Mouse (Mus musculus) liver, postnatal 0 days (tissue): ENCODE measurements around the gene Cnksr3. TPM values are rescaled to one million over a fixed set of nuclear protein-coding genes. Genes with fewer than 3 reads are reported as not detected.
A peak's percentile ranks its signal among the peaks of the same experiment; 100 is the strongest.

Source experiments
- ATAC-seq: fragments of 200-750 bp; cut with Nextera tagmentation; 2 replicates; pipeline ENCODE4 v1.8.0; 2017; ENCODE audit warnings: mild to moderate bottlenecking, moderate library complexity
- DNase-seq: peaks from one replicate; pipeline ENCODE4 v3.0.0-alpha.2; 2016
- H3K27ac ChIP-seq: fragments of 300-500 bp; sonication (generic); 2 replicates; pipeline ENCODE4 v1.5.1; 2014; ENCODE audit warnings: antibody characterized with exemption, moderate library complexity, mild to moderate bottlenecking, low read depth
- H3K27me3 ChIP-seq: fragments of 300-500 bp; sonication (generic); 2 replicates; pipeline ENCODE4 v1.6.1; 2014; ENCODE audit warnings: low read length, control low read depth, mixed read lengths; ENCODE audit not compliant: insufficient read depth
- H3K36me3 ChIP-seq: fragments of 300-500 bp; sonication (generic); replicated peaks from 2 replicates; pipeline ENCODE4 v1.6.1; 2014; ENCODE audit warnings: mild to moderate bottlenecking, control low read depth, low read length, moderate library complexity, mixed read lengths; ENCODE audit not compliant: insufficient read depth
- H3K4me1 ChIP-seq: fragments of 300-500 bp; sonication (generic); 2 replicates; pipeline ENCODE4 v1.6.1; 2014; ENCODE audit warnings: antibody characterized with exemption, mild to moderate bottlenecking, control low read depth; ENCODE audit not compliant: insufficient read depth
- H3K4me2 ChIP-seq: fragments of 300-500 bp; sonication (generic); 2 replicates; pipeline ENCODE4 v1.6.1; 2014; ENCODE audit warnings: low read depth, mild to moderate bottlenecking, low read length, moderate library complexity, mixed read lengths
- H3K4me3 ChIP-seq: fragments of 300-500 bp; sonication (generic); 2 replicates; pipeline ENCODE4 v1.5.1; 2014; ENCODE audit warnings: low read depth, low read length
- H3K9ac ChIP-seq: fragments of 300-500 bp; sonication (generic); replicated peaks from 2 replicates; pipeline ENCODE4 v1.6.1; 2014; ENCODE audit warnings: mild to moderate bottlenecking, moderate library complexity
- H3K9me3 ChIP-seq: fragments of 300-500 bp; sonication (generic); 2 replicates; pipeline ENCODE4 v1.6.1; 2016; ENCODE audit warnings: mild to moderate bottlenecking, control low read depth, low read length, mixed read lengths
- CTCF ChIP-seq: sonication (generic); IDR thresholded peaks from 2 replicates; pipeline ENCODE4 v1.5.1; 2016; ENCODE audit warnings: antibody characterized with exemption, low read depth
- EP300 ChIP-seq: IDR thresholded peaks from 2 replicates; pipeline ENCODE4 v1.6.1; 2016; ENCODE audit warnings: antibody characterized with exemption, low read depth, mild to moderate bottlenecking
- WGBS: fragments of 180-500 bp; shearing (Covaris S2); extraction: QIAGEN DNeasy Blood & Tissue Kit; methylation state at CpG from one replicate; pipeline ENCODE4 v1.1.7; 2014; ENCODE audit not compliant: insufficient replicate concordance; 5-methylcytosine and 5-hydroxymethylcytosine counted together
- polyA plus RNA-seq: library from polyadenylated mRNA; unstranded; fragments of >200 nt; fragmentation: Nextera tagmentation; extraction: Ambion mirVana; gene quantifications from 2 replicates; pipeline ENCODE4 v1.2.1, GENCODE M21; 2015

Cnksr3 gene
- polyA plus RNA-seq, 1 experiment from 2014 or later = 3.8 TPM

DNA sequence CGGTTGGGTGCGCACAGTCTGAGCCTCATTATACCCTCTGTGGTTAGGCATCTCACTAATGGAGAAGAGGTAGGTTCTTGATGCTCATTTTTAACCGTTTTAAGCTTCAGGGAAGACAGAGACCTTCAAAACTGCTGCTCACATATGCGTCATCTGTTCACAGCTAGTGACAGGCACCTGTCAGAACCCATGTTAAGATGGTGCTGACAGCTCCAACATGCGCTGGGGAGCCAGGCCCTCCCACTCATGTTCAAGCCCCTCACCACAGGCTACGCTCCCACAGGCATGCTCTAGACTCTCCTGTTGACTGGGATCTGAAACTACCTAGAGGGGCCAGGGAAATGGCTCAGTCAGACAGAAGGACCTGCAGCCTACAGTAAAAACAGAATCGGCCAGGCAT is 11.4 kb downstream of the Cnksr3 start:
- no peaks in the 10 kb centered on the region for H3K9me3 ChIP-seq
- no peak for DNase-seq
- no peak for TF ChIP-seq CTCF
- TF ChIP-seq EP300 = no peak
- 86% methylated on average over 7 of the region's 7 CpGs for WGBS
- no peaks in the 10 kb centered on the region for H3K27me3 ChIP-seq
- no peak overlapping the region for H3K4me2 ChIP-seq
- H3K27ac ChIP-seq = no peak overlapping the region
- no peak overlapping the region for H3K4me3 ChIP-seq
- H3K36me3 ChIP-seq = no peaks in the 10 kb centered on the region; the same call in 1 of the 2 replicates
- ATAC-seq = no peak
- no peak overlapping the region for H3K9ac ChIP-seq
- H3K4me1 ChIP-seq = peaks cover 11% of the 10 kb centered on the region

DNA sequence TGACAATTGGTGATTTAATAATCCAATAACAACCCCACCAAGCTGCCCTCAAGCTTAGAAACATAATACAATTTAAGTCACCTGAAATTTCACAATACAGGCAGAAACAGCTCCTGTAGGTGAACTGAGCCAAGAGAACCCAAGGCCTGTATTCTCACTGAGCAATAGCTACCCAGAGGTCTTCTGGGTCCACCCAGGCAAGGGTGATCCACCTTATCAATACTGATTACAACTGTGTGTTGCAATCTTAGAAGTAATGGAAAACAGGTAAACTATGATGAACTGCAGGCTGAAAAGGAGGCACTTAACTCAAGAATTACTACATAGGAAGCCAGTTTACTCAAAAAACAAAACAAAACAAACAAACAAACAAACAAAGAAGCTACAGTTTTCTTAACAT is 13.8 kb downstream of the Cnksr3 start:
- Histone ChIP-seq H3K9me3 (no peaks in the 10 kb centered on the region), H3K4me1 (peaks cover 11% of the 10 kb centered on the region), H3K4me3 (no peak overlapping the region), H3K9ac (no peak overlapping the region), H3K27ac (peak overlapping the region; percentile 11; the same call in 1 of the 2 replicates), H3K4me2 (no peak overlapping the region), H3K36me3 (no peaks in the 10 kb centered on the region), H3K27me3 (no peaks in the 10 kb centered on the region)
- no peak for DNase-seq
- peak; percentile 87 for ATAC-seq
- no peak for TF ChIP-seq CTCF
- peak; percentile 28; the same call in 1 of the 2 replicates for TF ChIP-seq EP300

DNA sequence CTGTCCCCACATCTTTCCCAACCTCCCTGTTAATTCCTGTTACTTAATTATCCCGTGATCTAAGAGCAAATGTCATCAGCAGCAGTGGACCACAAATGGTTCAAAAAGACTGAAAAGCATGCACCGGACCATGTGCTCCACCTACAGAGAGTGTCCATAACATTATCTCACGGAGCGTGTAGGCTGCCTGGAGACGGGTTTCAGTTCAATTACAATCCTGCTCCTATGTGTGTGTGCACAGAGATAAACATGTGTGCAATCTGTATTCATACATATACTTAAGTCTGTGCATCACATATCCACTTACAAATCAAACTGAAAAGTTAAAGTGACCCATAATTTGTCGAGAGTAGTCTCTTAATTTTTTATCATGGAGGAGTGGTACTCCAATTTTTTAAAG is 14.3 kb downstream of the Cnksr3 start:
- Histone ChIP-seq H3K27me3 (no peaks in the 10 kb centered on the region), H3K27ac (peak overlapping the region; percentile 11; the same call in 1 of the 2 replicates), H3K4me1 (peaks cover 11% of the 10 kb centered on the region), H3K36me3 (no peaks in the 10 kb centered on the region), H3K4me3 (no peak overlapping the region), H3K9ac (no peak overlapping the region), H3K9me3 (no peaks in the 10 kb centered on the region), H3K4me2 (no peak overlapping the region)
- 65% methylated on average over 6 of the region's 6 CpGs for WGBS
- peak; percentile 18; the same call in 1 of the 2 replicates for ATAC-seq
- TF ChIP-seq EP300 (no peak), CTCF (no peak)
- no peak for DNase-seq

DNA sequence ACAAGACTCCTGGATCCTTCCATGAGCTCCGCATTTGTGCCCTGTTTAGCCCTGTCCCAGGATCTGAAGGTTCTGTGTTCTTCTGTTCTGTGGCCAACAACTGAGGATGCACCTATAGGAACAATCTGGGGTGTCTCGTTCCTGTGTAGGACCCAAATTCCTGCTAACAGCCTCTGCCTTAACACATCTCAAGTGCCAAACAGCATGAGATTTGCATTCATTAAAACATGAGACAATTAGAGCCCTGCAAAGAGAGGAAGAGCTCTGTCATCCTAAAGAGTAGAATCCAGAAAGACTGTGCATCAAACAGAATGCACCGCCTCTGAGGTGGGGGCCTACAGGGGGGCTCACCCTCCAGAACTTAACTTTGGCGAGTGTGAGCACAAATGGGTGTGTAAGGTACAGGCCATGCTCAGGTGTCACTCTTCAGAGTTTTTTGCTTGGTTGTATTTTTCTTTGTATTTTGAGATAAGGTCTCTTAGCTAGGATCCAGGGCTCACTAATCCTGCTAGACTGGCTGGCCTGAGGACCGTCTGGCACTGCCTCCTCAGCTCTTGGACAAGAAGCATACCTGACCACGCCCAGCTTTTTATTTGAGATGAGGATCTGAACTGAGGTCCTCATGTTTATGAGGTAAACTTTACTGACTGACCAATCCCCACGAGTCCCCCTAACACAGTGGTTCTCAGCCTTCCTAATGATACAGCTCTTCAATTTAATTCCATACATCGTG is 15.2 kb downstream of the Cnksr3 start:
- Histone ChIP-seq H3K4me1 (peaks cover 16% of the 10 kb centered on the region), H3K27ac (no peak overlapping the region), H3K4me2 (no peak overlapping the region), H3K27me3 (no peaks in the 10 kb centered on the region), H3K4me3 (no peak overlapping the region), H3K9me3 (no peaks in the 10 kb centered on the region), H3K36me3 (no peaks in the 10 kb centered on the region), H3K9ac (no peak overlapping the region)
- DNase-seq (no peak), ATAC-seq (no peak)
- WGBS = 74% methylated on average over 8 of the region's 8 CpGs
- no peak for TF ChIP-seq CTCF
- TF ChIP-seq EP300 = no peak

DNA sequence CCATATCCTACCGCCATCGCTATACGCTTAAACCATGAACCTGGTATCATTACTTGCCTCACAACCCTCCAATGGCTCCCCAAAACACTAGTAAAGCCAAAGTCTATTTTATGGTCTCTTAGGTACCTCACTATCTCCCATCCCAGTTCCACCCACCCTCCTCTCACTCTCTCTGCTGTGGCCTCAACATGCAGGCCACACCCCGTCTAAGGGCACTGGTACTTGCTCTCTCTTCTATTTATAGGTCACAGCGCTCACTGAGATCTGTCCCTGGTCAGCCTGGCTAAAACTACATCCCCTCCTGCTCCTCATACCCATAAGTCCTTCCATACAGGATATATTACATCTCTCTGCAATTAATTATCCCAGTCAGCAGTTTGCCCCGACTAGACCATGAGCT is 16.1 kb downstream of the Cnksr3 start:
- Histone ChIP-seq H3K4me2 (no peak overlapping the region), H3K36me3 (no peaks in the 10 kb centered on the region), H3K4me1 (peaks cover 17% of the 10 kb centered on the region), H3K4me3 (no peak overlapping the region), H3K27ac (no peak overlapping the region), H3K9ac (no peak overlapping the region), H3K9me3 (no peaks in the 10 kb centered on the region), H3K27me3 (no peaks in the 10 kb centered on the region)
- ATAC-seq (no peak), DNase-seq (no peak)
- TF ChIP-seq CTCF (no peak), EP300 (no peak)
- WGBS = 67% methylated on average over 6 of the region's 6 CpGs

DNA sequence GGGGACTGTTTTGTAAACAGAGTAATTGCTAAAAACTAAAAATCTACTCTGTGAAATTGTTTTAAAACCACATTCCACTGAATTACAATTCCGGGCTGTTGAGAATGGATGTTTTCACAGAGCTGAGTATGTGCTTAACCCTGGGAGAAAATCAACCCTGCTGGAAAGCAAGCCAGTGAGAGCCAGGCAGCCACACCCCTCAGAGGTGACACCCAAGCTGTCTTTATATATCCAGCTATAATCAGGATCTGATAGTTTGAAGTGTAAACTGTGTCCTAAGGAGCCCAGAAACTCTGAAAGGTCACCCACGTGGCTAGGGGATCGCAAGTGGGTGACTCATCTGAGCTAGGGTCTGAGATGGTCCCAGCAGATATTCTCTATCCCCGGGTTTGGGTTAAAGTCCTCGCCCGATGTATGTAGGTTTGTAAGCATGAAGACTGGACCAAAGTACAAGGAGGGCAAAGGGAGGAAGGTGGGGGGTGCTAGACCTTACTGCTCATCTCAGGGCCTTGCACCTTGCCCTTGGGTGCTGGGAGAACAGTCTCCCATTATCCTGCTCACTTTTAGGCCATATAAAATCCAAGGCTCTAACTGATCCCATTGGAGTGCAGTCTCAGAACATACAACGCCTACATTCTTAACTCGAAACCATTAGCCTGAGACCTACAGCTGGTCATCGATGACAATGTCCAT is 20.2 kb downstream of the Cnksr3 start:
- 73% methylated on average over 9 of the region's 9 CpGs for WGBS
- Histone ChIP-seq H3K27ac (no peak overlapping the region), H3K9ac (no peak overlapping the region), H3K4me1 (peaks cover 26% of the 10 kb centered on the region), H3K4me2 (no peak overlapping the region), H3K27me3 (no peaks in the 10 kb centered on the region), H3K4me3 (no peak overlapping the region), H3K36me3 (no peaks in the 10 kb centered on the region), H3K9me3 (no peaks in the 10 kb centered on the region)
- ATAC-seq (no peak), DNase-seq (no peak)
- no peak for TF ChIP-seq CTCF
- no peak for TF ChIP-seq EP300
